Mouse (Mus musculus) R1 (cell line): Measurements from ENCODE around the gene Mgat5b.

Experiments used
- DNase-seq: peaks from one replicate; pipeline ENCODE4 v3.0.0-alpha.2; 2018; ENCODE audit warnings: low read depth, low spot score

The Mgat5b gene

DNA sequence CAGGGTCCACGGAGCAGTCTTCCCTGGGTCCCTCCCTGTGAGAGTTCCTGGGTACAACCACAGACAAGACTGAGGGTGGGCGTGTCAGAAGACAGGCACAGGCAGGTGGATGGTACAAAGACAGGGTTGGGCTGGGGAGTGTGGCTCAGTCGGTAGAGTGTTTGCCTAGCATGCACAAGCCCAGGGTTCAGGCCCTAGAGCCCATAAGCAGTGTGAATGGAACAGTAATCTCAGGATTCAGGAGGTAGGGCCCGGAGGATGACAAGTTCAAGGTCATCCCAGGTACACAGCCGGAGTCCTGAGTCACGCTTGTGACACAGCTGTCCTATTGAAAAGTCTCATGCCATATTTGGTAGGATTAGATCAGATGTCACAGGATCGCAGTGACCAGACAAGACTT is 55.7 kb downstream of the Mgat5b start:
- DNase-seq, result peak; percentile 68

DNA sequence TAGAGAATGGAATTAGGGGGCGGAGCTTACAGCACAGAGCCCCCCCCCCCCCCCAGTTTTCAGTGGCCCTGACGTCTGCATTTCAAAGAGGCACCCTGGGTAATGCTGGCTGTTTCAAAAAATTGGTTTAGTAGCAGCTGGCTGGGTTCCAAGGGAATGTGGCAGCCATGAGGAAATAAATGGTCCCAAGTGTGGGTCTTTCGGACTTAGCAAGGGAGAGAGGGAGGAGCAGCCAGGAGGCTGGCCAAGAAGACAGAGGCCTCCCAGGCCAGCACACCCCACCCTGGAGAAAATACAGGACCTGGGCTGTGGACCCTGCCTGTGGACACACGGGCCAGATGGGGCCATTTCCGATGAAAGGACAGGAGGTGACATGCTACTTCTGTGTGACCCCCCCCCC is 61.6 kb downstream of the Mgat5b start:
- DNase-seq, result no peak

DNA sequence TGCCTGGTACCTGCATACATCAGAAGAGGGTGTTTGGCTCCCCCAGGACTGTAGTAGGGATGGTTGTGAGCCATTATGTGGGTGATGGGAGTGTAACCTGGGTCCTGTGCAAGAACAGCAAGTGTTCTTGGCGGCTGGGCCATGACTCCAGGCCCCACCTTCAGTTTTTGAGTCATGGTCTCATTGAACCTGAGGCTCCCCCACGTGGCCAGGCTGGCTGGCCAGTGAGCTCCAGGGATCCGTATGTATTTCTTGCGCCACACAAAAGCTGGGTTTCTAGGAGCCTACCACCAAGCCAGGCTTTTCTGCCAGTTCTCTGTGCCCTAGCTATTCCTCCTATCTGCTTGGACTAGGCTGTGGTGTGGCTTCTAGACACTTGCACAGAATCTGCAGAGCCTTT is 63.9 kb downstream of the Mgat5b start:
- no peak for DNase-seq

DNA sequence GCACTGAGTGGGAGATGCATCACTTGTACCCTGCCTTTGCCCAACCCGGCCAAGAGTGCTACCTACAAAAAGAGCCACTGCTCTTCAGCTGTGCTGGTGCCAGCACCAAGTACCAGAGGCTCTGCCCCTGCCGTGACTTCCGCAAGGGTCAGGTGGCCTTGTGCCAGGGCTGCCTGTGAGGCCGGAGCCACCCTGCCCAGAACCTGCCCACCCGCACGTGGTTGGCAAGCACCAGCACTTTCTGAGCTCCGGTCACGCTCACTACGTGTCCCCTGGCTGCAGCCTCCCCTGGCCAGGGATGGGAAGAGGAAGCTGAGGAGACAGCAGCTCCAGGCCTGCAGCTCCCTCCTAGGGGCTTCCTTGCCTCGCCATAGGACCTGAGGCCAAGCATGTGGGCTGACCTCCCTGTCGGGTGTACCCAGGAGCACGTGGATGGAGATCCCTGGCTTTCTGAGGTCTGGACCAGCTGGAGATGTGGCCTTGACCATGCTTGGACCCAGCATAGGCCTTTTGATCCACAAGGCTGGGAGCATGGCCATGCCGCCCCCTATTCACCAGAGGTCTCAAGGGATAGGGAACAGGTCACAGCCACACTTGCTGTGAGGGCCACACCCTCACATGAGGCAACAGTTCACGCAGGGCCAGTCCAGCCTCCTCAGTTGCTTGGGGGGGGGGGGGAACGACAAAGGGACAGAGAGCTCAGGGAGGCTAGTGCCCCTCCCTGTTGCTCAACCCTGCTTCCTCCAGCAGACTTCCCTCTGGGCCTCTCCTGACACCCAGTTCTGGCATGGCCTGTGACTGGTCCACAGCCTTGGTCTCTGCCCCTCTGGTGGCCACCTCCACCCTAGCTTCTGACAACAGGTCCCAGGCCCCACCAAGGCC is 67.1 kb downstream of the Mgat5b start:
- no peak for DNase-seq

DNA sequence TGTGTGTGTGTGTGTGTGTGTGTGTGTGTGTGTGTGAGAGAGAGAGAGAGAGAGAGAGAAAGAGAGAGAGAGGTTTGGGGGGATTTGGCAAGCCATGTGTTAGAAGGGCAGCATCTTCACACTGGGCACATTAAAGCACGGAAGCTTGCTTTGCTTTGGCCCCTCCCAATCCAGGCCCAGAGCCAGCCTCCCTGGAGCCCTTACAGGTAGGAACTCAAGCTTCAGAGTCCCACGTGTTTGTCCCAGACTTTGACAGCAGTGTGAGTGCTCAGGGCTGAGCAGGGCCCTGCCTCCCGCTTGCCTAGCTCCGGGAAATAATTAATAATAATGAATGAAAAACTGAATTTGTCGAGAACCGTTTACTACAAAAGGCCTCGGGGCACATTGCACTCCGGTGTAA is 69.5 kb downstream of the Mgat5b start:
- DNase-seq, result no peak

DNA sequence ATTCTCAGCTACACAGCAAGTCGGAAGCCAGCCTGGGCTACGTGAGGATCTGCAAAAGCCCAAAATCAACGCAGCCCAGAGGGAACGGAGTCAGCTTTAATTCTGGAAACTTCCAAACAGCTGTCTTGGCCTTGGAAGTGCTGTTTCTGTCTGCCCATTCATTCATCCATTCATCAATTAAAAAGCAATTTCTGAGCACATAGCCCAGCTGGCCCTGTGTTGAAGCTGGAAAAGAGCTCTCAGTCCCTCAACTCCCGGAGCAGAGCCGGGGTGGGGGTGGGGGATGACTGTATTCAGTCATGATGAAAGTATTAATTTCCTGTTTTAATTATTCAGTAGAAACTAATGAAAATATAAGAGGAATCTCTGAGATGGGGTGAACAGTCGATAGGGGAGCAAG is 71.6 kb downstream of the Mgat5b start:
- no peak for DNase-seq

DNA sequence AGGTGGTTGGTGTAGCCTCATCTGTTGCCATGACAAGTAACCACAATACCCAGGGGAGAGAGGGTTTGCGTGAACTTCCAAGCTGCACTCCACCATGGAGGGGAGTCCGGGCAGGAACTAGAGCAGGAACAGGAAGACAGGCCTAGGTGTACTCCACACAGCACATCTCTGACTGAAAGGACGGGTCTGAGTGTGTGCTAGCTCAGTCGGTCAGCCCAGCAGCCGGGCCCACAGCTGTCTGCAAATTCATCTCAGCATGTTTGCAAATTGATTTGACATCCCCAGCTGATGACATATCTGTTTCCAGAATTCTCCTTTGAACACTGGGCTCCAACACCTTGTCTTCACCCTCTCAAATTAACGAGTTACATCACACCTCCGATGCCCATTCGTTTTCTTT is 72.7 kb downstream of the Mgat5b start:
- DNase-seq, result no peak

DNA sequence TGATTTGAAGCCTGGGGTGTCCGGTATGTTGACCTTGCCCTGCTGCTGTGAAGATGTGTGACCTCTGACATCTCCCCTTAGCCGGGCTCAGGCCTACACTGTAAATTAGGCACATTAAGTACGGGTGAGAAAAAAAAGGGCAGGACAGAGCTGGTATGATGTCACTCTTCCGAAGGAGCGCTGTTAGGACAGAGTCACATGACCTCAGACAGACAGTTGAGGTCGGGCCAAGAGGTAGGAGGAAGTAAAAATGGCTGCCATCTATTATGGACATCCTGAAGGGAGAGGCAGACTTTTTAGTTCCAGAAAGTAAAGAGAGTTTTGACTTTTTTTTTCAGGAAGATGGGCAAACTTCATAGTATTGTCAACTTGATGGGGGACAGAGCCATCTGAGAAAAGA is 73.3 kb downstream of the Mgat5b start:
- DNase-seq, result peak; percentile 49

DNA sequence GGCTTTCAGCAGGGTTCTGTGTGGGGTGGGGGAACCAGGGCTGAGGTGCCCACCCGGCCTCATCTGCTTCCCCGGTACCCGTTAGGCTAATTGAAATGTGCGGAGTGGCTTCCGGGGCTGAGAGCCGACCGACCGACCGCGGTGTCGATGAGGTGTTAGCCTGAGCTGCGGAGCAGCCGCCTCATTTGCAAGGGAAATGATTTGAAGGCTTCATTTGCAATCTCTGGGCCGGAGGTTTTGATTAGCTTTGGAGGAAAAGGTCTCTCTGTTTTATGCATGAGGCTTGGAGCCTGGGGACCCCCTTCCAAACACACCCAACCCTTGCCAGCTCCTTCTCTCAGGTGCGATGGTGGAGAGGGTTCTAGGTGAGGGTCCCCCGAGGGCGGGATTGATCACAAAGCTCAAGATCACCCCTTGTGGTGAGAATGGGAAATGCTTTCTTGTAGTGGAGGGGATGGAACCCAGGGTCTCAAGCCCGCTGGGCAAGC is 75.5 kb downstream of the Mgat5b start:
- DNase-seq, result peak; percentile 82

DNA sequence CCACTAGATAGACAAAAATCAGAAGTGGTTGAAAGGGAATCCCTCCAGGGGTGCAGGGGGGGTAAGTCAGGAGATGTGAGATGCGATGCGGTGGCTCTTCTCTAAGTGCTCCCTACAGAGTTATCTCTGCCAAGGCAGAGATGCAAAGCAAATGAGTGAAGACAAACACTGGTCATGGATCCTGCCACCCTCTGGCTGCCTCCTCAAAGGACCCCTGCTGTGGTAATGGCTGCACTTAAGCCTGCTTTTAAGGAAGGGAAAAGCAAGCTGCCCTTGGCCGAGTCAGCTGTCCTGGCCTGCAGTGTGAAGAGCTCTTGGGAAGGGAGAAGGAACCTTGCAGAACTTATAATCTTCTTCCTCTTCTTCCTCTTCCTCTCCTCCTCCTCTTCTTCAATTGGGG is 78.3 kb downstream of the Mgat5b start:
- DNase-seq, result peak; percentile 47

DNA sequence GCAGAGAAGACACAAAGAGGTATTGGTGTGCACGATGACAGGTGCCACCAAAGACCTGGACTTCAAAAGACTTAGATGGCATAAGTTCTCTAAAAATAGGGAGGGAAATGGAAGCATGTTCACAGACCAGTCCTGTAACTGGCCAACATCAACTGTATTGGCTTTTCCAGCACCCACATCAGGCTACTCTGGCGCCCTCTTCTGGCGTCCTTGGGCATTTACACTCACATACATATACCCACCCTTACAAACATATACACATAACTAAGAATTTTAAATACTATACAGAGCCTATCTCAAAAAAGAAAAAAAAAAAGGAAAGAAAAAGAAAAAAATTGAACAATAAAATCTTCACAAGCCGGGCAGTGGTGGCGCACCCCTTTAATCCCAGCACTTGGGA is 80.3 kb downstream of the Mgat5b start:
- peak; percentile 75 for DNase-seq

DNA sequence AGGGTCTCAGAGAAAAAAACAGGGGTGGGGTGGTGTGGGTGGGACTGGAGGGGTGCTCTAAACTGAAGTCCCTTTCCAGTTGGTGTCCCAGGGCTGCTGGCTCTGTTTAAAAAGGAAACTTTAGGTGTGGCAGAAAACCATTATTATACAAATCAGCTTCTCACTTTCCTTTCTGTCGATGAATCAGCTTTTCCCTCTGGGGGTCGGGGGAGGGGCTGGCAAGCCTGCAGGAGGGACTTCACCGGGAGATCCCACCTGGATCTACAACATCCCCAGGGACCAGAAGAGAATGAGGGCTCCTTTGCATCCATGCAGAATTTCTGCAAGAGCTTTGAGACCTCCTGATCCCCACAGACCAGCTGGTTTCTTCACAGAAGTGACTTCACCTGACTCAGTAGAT is 81.6 kb downstream of the Mgat5b start:
- DNase-seq, result peak; percentile 90

DNA sequence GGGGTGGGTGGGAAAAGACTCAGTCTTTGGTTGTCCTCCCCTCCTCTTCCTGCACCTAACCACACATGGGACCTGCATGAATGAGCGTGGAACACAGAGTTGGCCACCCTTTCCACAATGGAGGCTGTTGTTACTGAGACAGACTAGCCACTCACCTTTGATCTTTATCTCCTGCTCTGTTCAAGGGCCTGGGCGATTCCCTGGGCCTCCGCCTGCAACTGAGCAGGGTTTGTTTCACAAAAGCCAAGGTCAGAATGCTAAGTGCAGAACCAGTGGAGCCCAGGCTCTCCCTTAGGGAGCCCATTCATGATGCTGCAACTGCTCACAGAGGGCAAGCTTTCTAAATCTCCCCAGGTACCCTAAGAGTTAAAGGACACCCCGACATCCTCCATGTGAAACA is 83.1 kb downstream of the Mgat5b start:
- peak; percentile 67 for DNase-seq

DNA sequence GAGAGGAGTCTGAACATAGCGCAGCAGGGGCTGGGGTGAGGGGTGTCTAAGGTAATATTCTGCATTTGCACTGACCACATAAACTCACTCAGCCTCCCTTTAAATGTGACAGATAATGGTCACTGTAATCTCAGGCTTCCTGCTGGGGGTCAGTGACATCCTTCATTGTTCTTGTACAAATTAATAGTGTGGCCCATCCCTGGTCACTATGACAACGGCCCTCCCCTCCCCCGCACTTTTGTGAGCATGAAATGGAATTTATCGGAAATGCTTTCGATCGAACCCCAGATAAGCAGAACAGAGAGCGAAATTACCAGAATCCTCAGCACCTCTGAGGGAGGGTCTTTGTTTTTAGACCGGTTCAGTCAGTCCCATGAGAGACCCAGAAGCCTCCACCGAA is 84.8 kb downstream of the Mgat5b start:
- DNase-seq, result no peak

DNA sequence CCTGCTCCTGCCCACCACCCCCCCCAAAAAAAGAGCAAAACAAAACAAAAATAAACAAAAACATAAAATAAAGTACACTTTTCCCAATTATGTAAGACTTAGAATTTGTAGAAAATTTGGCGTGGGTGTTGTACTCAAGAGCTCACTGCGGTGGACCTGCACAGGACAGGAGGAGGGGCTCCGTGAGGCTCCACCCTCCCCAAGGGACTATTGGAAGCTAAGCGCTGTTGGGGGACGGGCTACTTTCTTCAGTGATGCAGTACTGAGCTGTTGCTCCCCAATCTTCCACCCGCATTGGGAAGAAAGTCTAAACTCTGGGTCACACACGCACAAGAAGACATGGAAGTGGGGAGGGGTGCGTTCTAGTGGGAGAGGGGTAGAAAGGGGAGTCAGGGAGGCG is 85.6 kb downstream of the Mgat5b start:
- peak; percentile 76 for DNase-seq

DNA sequence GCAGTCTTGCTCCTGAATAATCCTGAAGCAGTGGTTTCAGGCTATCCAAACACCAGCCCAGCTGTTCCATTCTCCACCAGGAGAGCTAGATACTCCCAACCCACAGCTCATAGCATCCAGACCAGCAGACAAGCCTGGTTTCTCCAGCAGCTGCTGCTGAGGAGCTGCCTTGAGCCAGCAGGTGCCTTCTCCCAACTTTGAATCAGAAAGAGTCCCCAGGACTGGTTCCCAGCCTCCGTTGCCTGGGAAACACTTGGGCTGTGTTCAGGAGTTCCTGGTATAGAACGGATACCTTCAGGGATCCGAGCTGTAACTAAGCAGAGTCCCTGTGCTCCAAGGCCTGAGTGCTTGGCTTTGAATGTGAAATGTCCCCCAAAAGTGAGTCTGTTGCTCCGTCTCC is 98.8 kb downstream of the Mgat5b start:
- no peak for DNase-seq

DNA sequence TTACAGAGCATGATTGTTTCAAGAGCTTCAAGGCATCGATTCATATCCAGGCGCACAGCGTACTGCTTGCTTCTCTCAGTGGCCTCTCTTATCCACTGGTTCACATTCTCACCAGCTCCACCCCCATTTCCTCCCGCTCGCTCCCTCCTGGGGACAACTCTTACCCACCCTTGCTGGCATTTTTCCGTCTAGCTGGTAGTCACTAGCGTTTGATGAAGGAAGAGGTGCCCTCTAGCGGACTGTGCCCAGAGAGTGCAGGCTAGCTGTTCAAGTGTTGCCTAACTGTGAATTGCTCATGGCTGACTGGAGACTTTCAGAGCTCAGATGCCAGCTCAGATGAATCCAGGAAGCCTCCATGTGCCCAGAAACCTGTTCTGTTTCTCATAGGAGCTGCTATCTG is 99.7 kb downstream of the Mgat5b start:
- peak; percentile 95 for DNase-seq

DNA sequence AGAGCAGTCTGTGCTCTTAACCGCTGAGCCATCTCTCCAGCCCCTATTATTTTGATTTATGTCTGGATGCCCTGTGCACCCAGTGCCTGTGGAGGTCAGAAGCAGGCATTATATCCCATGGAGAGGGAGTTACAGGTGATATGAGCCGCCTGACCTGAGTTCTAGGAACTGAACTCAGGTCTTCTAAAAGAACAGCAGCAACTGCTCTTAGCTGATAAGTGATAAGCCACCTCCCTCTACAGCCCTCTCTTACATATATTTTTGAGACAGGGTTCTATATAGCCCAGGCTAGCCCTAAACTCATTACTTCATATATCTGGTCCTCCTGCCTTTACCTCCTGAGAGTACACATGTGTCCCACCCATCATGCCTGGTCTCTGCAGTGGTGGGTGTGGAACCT is 102.4 kb downstream of the Mgat5b start:
- DNase-seq, result no peak

DNA sequence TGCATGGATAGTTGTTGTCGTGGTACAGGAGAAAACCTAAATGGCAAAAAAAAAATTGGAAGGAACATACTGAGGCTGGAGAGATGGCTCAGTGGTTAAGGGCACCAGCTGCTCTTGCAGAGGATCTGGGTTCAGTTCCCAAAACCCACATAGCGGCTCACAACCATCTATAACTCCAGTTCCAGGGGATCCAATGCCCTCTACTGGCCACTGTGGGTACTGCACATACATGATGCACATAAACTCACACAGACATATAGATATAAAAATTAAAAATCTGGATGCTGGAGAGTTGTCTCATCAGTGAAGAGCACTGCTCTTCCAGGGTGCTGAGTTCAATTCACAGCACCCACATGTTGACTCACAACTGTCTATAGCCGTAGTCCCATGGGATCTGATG is 104.9 kb downstream of the Mgat5b start:
- peak; percentile 66 for DNase-seq

DNA sequence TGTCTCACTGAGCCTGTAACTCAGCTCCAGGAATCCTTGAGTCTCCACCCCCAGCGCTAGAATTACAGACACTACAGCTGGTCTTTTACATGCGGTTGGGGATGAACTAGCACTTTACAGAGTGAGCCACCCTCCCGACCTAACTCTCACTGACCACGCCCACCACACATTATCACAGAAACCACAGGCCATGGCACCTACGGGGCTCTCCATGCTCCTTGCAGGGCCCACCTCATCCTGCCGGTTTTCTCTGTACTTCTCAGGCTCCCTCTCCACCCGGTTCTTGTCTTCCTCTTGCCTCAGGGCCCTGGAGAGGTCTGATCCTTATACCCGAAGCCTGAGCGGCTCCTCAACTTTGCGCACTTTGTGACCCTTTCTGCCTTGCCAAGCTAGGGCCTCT is 109.0 kb downstream of the Mgat5b start:
- peak; percentile 48 for DNase-seq

DNA sequence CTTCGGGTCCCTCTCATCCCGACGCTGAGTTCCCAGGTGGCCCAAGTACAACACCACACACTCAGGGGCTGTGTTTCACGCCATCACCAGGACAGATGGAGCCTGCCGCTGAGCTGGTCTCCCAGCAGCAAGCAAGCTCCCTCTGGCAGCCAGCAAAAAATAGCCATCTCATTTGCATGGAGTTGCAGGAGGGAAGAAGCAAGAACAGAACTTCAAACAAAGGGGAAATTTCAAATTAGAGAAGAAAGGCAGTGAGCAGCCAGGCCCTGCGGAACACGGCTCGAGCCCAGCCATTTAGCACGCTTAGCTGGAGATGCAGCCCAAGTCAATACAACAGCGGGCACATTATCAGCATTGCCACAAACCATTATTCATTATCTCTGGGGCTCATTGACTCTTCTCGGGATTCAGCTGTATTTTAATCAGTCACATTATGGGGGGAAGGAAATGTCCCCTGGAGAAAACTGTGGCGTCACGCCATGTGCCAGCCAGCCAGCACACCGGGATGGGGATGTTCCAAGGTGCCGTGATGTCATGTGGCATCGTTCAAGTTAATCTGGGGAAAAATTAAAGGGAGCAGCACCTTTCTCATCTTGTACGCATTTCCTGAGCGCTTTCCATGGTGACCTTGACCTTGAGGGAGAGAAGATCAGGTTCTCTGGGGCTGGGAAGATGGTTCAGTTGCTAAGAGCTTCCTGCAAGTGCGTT is 110.4 kb downstream of the Mgat5b start:
- DNase-seq, result no peak

DNA sequence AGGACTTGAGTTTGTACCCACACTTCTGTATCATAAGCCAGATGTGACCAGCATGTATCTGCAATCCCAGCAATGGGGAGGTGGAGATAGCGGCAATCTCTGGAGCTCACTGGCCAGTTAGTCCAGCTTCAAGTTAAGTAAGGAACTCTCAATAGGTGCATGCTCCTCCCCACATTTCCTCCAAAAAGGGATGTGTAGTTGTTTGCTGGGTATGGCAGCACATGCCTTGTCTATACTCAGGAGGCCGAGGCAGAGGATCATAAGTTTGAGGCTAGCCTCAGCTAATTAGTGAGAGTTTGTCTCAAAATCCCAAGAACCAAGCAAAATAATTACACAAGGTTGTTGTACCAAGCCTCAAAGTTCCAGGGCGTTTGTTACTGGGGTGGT is 110.9 kb downstream of the Mgat5b start:
- DNase-seq, result no peak

DNA sequence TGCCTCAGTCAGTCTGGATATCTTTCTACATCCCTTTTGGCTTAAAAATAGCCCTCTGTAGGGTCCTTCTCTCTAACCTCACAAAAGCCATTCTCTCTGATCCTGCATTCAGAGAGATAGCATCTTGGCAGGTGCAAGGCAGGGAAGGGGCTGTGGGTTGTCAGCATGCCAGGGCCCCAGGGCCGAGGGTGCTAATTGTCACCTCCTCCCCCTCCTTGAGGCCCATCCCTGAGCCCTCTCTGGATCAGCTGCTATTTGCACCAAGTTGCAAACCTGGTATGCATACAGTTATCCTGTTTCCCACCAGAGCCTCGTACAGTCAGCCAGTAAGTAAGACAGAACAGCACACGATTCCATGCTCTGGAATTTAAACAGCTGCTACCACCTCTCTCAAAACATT is 111.4 kb downstream of the Mgat5b start:
- DNase-seq, result no peak
